Mouse (Mus musculus): Measurements from ENCODE around the gene Unc93b1.

The Unc93b1 gene

GRCm38 (mm10) chr19:3935032-3935895 is at the start of gene Unc93b1:
Unc93b1 (plus strand) TSS chr19:3935186.
- DNase-seq = peak; percentile 84

- DNase-seq = no peak
Measured at GRCm38 (mm10) chr19:3889096-3889495, 45.9 kb upstream of the Unc93b1 start.

GRCm38 (mm10) chr19:3890181-3890580 is 44.8 kb upstream of the Unc93b1 start:
- DNase-seq = no peak

GRCm38 (mm10) chr19:3893545-3894116 is 41.4 kb upstream of the Unc93b1 start:
- no peak for DNase-seq

- DNase-seq = no peak
Measured at GRCm38 (mm10) chr19:3894294-3894693, 40.7 kb upstream of the Unc93b1 start.

- DNase-seq = no peak
Measured at GRCm38 (mm10) chr19:3895171-3895631, 39.8 kb upstream of the Unc93b1 start.

GRCm38 (mm10) chr19:3896208-3896607 is 38.8 kb upstream of the Unc93b1 start:
- DNase-seq = no peak

GRCm38 (mm10) chr19:3897557-3897956 is 37.4 kb upstream of the Unc93b1 start:
- DNase-seq = no peak

GRCm38 (mm10) chr19:3898952-3899351 is 36.0 kb upstream of the Unc93b1 start:
- DNase-seq = no peak

- no peak for DNase-seq
Measured at GRCm38 (mm10) chr19:3899618-3900017, 35.4 kb upstream of the Unc93b1 start.

GRCm38 (mm10) chr19:3902966-3903365 is 32.0 kb upstream of the Unc93b1 start:
- DNase-seq = no peak

GRCm38 (mm10) chr19:3903648-3904362 is 31.2 kb upstream of the Unc93b1 start:
- no peak for DNase-seq

GRCm38 (mm10) chr19:3904363-3904675 is 30.7 kb upstream of the Unc93b1 start:
- no peak for DNase-seq

GRCm38 (mm10) chr19:3905261-3905969 is 29.6 kb upstream of the Unc93b1 start:
- peak; percentile 19 for DNase-seq

- DNase-seq = no peak
Measured at GRCm38 (mm10) chr19:3906326-3906725, 28.7 kb upstream of the Unc93b1 start.

GRCm38 (mm10) chr19:3906795-3907786 is 27.9 kb upstream of the Unc93b1 start, which contains the start of gene Tcirg1:
Tcirg1 (minus strand) TSS chr19:3907133.
- DNase-seq = peak; percentile 66

GRCm38 (mm10) chr19:3907876-3908660 is 26.9 kb upstream of the Unc93b1 start:
- no peak for DNase-seq

- DNase-seq = no peak
Measured at GRCm38 (mm10) chr19:3910206-3910605, 24.8 kb upstream of the Unc93b1 start.

- DNase-seq = peak; percentile 100
Measured at GRCm38 (mm10) chr19:3912337-3913204, 22.4 kb upstream of the Unc93b1 start, which contains the start of gene Ndufs8. Ndufs8 (minus strand) TSS chr19:3912774.

GRCm38 (mm10) chr19:3913692-3914091 is 21.3 kb upstream of the Unc93b1 start:
- DNase-seq = no peak
